Mouse (Mus musculus) lung, adult 2 months (tissue): Measurements from ENCODE around the gene Hist1h4a. TPM values are rescaled to one million over a fixed set of nuclear protein-coding genes. Genes with fewer than 3 reads are reported as not detected.
"Not testable (repeated sequence)": the region's sequence is repeated elsewhere in the genome, so short reads cannot be mapped to it uniquely, and the experiment has no call there.

ENCODE experiments used
- DNase-seq: peaks from one replicate; pipeline ENCODE4 v3.0.0; 2022
- H3K4me1 ChIP-seq: fragments of 200-500 bp; 2 replicates; pipeline ENCODE4 v1.6.1; 2011; ENCODE audit warnings: low read length; ENCODE audit not compliant: control insufficient read depth, insufficient read depth
- H3K4me3 ChIP-seq: fragments of 200-500 bp; replicated peaks from 2 replicates; pipeline ENCODE3; 2011; ENCODE audit warnings: low read depth, mild to moderate bottlenecking, control low read depth, low read length; ENCODE audit errors: extremely low read depth
- CTCF ChIP-seq: fragments of 200-500 bp; IDR thresholded peaks from 2 replicates; pipeline ENCODE4 v1.5.1; 2011; ENCODE audit warnings: mild to moderate bottlenecking, low read length, control low read depth; ENCODE audit not compliant: insufficient read depth
- POLR2A ChIP-seq: fragments of 200-500 bp; IDR thresholded peaks from 2 replicates; pipeline ENCODE4 v1.6.1; 2011; ENCODE audit warnings: low read depth, mild to moderate bottlenecking, control low read depth, low read length, borderline replicate concordance; ENCODE audit errors: extremely low read depth
- WGBS: fragments of 180-500 bp; shearing (Covaris S2); methylation state at CpG from one replicate; pipeline ENCODE4 v1.1.7; 2018; 5-methylcytosine and 5-hydroxymethylcytosine counted together
- polyA plus RNA-seq: library from polyadenylated mRNA; depleted of rRNA; stranded (reverse); fragments of >200 nt; gene quantifications from 2 replicates; pipeline ENCODE4 v1.2.3, GENCODE M21; 2012

Hist1h4a gene
- polyA plus RNA-seq, 1 experiment = 2.4 TPM

- TF ChIP-seq POLR2A (no peak), CTCF (no peak)
- H3K4me3 ChIP-seq = no peak overlapping the region
- H3K4me1 ChIP-seq = peaks cover 2% of the 10 kb centered on the region
- WGBS = 86% methylated on average over 3 of the region's 3 CpGs
- no peak for DNase-seq
Observed at GRCm38 (mm10) chr13:23759251-23759771, 1.7 kb downstream of the Hist1h4a start.

- TF ChIP-seq POLR2A = no peak
- TF ChIP-seq CTCF = no peak
- 40% methylated on average over 3 of the region's 3 CpGs for WGBS
- Histone ChIP-seq H3K4me3 (no peak overlapping the region), H3K4me1 (peaks cover 2% of the 10 kb centered on the region)
- no peak for DNase-seq
Observed at GRCm38 (mm10) chr13:23757921-23758320, 3.1 kb downstream of the Hist1h4a start.

- 2% methylated on average over 18 of the region's 23 CpGs for WGBS
- TF ChIP-seq POLR2A = no peak
- TF ChIP-seq CTCF = no peak
- peak overlapping the region; percentile 18 for H3K4me3 ChIP-seq
- H3K4me1 ChIP-seq = peaks cover 2% of the 10 kb centered on the region
- no peak for DNase-seq
Observed at GRCm38 (mm10) chr13:23757211-23757773, 3.7 kb downstream of the Hist1h4a start.

- peak within 1 kb of the TSS; percentile 18 for H3K4me3 ChIP-seq
- WGBS = under 1% methylated on average over 20 of the region's 22 CpGs
- peaks cover 2% of the 10 kb centered on the region for H3K4me1 ChIP-seq
- DNase-seq = peak; percentile 75
- TF ChIP-seq POLR2A = peak; percentile 85; the same call in 1 of the 2 replicates
- TF ChIP-seq CTCF = no peak
Observed at GRCm38 (mm10) chr13:23756790-23757189, 4.2 kb downstream of the Hist1h4a start, which contains the start of gene Hist1h4b. Hist1h4b (plus strand) TSS chr13:23757013.

GRCm38 (mm10) chr13:23755000-23755399, 6.0 kb downstream of the Hist1h4a start:
- Histone ChIP-seq H3K4me1 (no peaks in the 10 kb centered on the region; the same call in none of the 2 replicates), H3K4me3 (no peak overlapping the region)
- no peak for DNase-seq
- TF ChIP-seq CTCF (no peak), POLR2A (no peak)

- 49% methylated on average over 4 of the region's 4 CpGs for WGBS
- DNase-seq = no peak
Observed at GRCm38 (mm10) chr13:23753314-23754078, 7.5 kb downstream of the Hist1h4a start.

GRCm38 (mm10) chr13:23752742-23753172, 8.3 kb downstream of the Hist1h4a start:
- 15% methylated on average over 6 of the region's 6 CpGs for whole genome bisulfite sequencing
- DNase-seq = no peak
- TF ChIP-seq CTCF = no peak
- no peak for TF ChIP-seq POLR2A
- H3K4me1 ChIP-seq = no peaks in the 10 kb centered on the region; the same call in none of the 2 replicates
- H3K4me3 ChIP-seq = no peak overlapping the region

More at GRCm38 (mm10) chr13:23753314-23754078, 7.5 kb downstream of the Hist1h4a start:
- TF ChIP-seq POLR2A = no peak
- no peak for TF ChIP-seq CTCF
- H3K4me1 ChIP-seq = no peaks in the 10 kb centered on the region; the same call in none of the 2 replicates
- H3K4me3 ChIP-seq = no peak overlapping the region

- WGBS = 3% methylated on average over 18 of the region's 47 CpGs
Observed at GRCm38 (mm10) chr13:23752067-23752741, 8.8 kb downstream of the Hist1h4a start, which contains the start of gene Hist1h3b. Hist1h3b (plus strand) TSS chr13:23752267.

GRCm38 (mm10) chr13:23751478-23751956, 9.5 kb downstream of the Hist1h4a start:
- 2% methylated on average over 11 of the region's 11 CpGs for WGBS
- no peak for TF ChIP-seq CTCF
- H3K4me1 ChIP-seq = peaks cover 3% of the 10 kb centered on the region; the same call in 1 of the 2 replicates
- no peak for DNase-seq
- H3K4me3 ChIP-seq = peak overlapping the region; percentile 16

More at GRCm38 (mm10) chr13:23752067-23752741, 8.8 kb downstream of the Hist1h4a start, which contains the start of gene Hist1h3b:
- H3K4me3 ChIP-seq = peak within 1 kb of the TSS; percentile 16
- DNase-seq = peak; percentile 68
- H3K4me1 ChIP-seq = not testable (repeated sequence)
